Mouse (Mus musculus): ENCODE measurements around the gene Olfr467.
"Not testable (repeated sequence)": the region's sequence is repeated elsewhere in the genome, so short reads cannot be mapped to it uniquely, and the experiment has no call there.

Olfr467 gene

DNA sequence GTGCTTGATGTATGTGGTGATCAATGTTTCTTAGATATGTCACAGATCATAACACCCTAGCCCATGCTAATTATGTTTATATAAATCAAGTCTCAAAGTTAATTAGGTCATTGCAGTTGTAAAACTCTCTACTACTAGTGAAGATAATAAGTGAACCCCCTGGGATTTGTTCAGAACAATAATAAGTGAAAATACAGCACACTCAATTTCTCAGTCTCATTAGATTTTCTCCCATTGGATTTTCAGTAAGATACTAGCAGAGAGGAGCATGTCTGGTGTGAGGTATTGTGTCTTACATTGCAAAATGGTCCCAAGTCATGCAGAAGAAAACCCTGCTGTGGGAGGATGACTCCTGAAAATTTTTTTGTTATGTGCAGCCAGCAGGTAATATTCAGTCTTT lies at the start of gene Olfr467:
TSS of gene Olfr467 (plus strand) at position 301 of the 400 bp plus-strand sequence.
- no peak for DNase-seq (ENCODE audit: low spot score)

DNA sequence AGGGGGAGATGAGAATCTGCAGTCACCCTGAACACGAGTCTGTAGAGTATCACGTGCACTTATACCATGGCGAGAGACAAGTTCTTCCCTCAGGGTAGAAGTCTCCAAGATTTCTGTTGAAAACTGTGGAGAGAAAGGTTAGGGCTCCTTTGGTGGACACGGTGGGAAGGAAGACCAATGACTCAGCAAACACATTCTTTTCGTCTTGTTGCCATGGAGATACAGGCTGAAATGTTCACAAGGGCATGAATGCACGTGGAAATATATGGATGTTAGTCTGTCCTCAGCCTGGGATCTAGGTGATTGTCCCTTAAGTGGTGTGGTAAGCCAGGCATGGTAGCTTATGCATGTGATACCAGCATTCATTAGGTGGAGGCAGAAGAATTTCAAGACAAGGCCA lies 41.3 kb upstream of the Olfr467 start:
- DNase-seq (ENCODE audit: low spot score), result no peak

DNA sequence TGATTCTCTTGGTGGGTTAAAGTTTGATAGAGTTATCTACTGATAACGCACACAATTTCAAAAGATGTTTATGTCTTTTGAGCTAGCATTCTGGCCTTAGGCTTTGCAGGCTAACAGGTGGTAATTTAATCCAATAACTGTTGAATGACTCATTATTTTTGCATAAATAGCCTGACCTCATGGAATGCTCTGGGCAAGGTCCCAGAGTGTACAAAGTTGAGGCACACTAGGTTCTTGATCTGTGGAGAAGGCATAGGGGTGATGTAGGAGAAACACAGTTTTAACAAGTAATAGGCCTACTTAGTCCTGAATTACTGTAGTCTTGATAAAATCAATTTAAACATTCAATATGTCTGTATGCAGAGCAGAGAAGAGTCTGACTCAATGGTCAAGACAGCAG lies 33.8 kb upstream of the Olfr467 start:
- DNase-seq (ENCODE audit: low spot score), result no peak

DNA sequence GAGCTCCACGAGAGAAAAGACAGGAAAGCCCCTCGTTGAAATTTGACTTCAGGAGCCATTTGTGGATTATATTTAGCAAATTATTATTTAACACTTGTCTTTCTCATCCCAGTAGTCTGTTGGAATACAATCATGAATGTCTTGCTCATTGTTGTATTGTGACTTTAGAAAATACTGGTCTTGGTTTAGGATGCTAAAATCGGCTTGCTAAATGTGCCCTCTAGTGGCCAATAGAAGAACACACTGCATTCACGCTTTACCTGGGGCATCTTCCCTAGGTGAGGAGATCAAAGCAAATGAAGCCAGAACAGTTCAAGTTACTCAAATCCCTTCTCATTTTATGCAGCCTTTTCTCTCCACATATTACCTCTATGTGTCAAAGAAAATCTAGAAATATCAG lies 32.5 kb upstream of the Olfr467 start:
- no peak for DNase-seq (ENCODE audit: low spot score)

DNA sequence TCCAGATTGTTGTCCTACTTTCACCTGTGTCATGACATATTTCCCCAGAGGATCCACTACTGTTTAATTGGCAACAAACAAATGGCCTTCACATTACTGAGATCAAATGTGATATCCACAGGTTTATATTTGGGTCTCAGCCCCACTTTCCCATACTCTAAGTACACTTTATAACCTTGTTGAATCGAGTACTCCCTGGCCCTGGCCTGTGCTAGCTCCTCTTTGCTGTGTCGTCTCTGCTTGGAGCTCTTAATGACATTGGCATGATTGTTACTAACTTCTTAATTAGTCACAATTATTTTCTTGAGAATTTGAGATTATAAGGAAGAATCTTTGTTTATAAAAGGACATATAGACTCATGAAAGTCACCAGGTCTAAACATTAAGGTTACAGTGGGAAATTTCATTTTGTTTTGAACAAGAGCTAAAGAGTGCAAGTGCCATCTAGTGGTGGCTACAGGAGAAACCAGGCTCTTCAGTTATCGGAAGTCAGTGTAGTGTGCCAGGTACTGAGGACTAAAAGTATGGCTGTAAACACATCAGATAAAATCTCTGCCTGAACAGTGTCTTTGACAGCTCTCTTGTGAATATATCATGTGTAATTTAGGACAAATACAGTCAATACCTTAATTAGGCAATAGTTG lies 24.0 kb upstream of the Olfr467 start:
- DNase-seq (ENCODE audit: low spot score), result no peak

DNA sequence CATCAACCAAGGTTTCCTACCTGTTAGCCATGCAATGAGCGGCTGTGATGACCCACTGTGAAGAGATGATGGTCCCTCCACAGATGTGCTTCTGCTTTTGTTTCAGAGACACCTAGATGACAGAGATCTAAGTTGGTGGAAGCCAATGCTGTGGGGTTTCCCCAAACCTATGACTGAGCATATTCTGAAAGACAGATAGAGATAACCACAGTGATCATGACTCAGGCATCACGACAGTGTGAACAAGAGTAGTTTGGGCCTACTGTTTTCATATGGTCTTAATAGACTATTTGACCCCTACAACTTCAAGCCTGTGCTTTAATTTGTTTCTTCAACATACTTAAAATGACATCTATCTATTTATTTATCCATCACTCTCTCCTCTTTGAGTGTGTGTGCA lies 15.6 kb upstream of the Olfr467 start:
- no peak for DNase-seq (ENCODE audit: low spot score)

DNA sequence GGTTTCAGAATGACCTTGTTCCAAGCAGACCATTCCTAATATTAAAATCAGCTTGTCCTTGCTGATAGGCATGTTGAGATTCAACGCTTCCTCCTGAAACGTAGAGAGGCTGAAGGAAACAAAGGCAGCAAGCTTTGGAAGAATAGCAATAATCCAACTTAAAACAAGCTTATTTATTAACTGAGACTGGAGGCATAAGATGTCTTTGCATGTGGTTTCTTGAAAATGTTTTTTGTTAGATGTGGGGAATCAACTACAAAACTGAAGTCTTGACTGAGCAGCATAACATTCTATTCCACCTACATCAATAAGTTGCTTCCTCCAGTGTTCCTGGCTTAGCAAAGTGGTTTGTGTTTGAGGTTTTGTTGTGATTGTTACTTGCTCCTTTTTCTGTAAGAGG lies 11.0 kb upstream of the Olfr467 start, which contains the start of gene Ovch2:
TSS of gene Ovch2 (minus strand) at position 101 of the 400 bp plus-strand sequence.
- no peak for DNase-seq (ENCODE audit: low spot score)

DNA sequence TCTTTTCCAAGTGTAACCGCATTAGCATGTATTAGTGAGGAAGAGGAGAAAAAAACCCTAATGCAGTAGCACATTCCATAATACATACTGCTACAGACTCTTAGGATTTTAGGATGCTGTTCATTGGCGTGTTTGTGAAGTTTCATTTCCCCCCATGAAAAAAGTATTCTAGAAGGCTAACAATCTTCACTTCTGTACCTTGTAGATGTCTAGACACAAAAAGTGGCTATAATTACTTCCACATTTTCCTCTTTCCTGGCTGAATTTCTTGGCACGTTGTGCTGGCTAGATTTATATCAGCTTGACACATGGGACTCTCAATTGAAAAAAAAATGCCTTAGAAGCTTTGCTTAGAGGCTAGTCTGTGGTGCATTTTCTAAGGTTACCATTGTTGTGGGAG lies 9.9 kb upstream of the Olfr467 start:
- no peak for DNase-seq (ENCODE audit: low spot score)

DNA sequence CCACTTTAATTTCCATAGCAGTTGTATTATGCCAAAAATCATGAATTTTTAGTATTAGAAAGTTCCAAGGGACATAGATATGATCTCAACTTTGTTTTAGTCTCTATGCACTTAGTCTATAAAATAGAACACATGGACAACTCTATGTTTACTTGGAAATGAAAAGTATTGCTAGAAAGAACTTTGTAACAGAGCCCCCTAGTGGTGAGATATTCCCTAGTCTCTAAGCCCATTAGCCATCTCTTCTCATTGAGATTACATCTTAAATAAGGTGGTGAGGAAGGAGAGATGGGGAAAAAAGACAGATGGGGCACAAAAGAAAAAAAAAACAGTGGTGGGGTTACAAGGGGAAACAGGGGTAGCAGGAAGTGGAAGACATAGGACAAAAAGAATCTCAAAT lies 7.4 kb downstream of the Olfr467 start:
- no peak for DNase-seq (ENCODE audit: low spot score)

DNA sequence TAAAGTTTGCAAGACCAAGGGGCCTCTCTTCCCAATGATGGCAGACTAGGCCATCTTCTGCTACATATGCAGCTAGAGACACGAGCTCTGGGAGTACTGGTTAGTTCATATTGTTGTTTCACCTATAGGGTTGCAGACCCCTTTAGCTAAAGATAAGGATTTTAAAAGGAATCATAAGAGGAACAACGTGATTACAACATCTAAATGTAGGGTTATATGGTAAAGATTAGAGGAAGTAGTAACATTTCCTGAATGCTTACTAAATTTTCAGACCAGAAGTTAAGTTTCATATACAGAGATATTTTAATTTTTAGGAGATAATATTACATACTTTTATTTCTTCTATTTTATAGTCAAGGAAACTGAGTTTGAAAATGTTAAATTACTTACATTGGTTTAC lies 11.8 kb downstream of the Olfr467 start:
- DNase-seq (ENCODE audit: low spot score), result not testable (repeated sequence)

DNA sequence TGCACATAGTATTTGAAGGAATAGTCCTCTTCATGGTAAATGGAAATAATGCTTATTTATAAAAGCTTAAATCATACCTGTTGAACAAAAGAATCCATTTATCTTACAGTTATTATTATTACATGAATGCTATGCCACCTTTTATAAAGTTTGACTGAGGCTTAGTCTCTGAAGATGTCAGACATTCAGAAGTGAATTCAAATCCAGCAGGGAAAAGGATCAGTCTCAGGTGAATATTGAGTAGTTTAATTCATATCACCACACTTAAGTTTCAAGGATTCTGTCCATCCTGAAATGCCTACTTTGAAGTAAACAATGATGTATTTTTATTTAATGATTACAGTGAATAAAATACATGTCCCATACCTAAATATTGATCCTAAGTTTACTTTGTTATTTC lies 13.4 kb downstream of the Olfr467 start, which contains the start of gene Olfr469:
TSS of gene Olfr469 (minus strand) at position 101 of the 400 bp plus-strand sequence.
- not testable (repeated sequence) for DNase-seq (ENCODE audit: low spot score)

DNA sequence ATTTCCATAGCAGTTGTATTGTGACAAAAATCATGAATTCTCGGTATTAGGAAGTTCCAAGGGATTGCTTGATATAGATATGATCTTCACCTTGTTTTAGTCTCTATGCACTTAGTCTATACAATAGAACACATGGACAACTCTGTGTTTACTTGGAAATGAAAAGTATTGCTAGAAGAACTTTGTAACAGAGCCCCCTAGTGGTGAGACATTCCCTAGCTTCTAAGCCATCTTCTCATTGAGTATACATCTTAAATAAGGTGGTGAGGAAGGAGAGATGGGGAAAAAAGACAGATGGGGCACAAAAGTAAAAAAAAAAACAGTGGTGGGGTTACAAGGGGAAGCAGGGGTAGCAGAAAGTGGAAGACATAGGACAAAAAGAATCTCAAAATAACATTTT lies 29.7 kb downstream of the Olfr467 start:
- no peak for DNase-seq (ENCODE audit: low spot score)

DNA sequence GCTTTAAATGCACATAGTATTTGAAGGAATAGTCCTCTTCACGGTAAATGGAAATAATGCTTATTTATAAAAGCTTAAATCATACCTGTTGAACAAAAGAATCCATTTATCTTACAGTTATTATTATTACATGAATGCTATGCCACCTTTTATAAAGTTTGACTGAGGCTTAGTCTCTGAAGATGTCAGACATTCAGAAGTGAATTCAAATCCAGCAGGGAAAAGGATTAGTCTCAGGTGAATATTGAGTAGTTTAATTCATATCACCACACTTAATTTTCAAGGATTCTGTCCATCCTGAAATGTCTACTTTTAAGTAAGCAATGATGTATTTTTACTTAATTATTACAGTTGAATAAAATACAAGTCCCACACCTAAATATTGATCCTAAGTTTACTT lies 35.3 kb downstream of the Olfr467 start, which contains the start of gene Olfr470:
TSS of gene Olfr470 (minus strand) at position 101 of the 400 bp plus-strand sequence.
- not testable (repeated sequence) for DNase-seq (ENCODE audit: low spot score)

All from ovary, postnatal 14 days (tissue).